Mouse (Mus musculus) kidney, postnatal 25 days (tissue): ENCODE results near the gene Tfap2b.

Experiments
- DNase-seq, 2 experiments: peaks; one replicate each; pipeline ENCODE4 v3.0.0; 2021; ENCODE audit warnings: mixed read lengths in 2 of 2

The Tfap2b gene

GRCm38 (mm10) chr1:19208641-19209358 lies at the start of gene Tfap2b:
Gene Tfap2b, plus strand, starts transcription at chr1:19208914.
- peak in 1 of 2 experiments; percentile 41 for DNase-seq

DNA sequence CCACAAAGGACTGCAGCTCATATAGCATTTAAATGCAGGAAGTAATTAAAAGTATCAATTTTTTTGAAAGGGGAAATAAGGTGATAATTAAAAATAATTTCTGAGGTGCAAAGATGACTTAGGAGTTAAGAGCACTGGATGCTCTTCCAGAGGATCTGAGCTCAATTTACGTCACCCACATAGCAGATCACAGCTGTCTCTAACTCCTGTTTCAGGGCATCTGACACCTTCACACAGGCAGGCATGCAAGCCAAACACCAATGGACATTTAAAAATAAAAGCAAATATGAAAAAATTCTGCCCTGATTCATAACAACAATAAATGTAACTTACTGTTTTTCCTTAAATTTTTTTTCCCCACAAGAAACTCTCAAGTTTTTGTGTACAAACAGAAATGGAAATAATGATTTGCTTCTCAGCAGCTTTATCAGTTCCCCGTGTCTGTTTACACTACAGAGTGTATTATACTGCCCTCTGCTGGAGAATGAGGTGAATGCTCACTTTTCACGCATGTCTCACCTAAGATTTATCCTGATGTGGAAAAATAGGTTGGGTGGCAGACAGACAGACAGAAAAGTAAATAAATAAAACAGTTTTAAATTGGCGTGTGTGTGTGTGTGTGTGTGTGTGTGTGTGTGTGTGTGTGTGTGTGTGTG lies 29.8 kb upstream of the Tfap2b start:
- DNase-seq = peak in 1 of 2 experiments; percentile 20

DNA sequence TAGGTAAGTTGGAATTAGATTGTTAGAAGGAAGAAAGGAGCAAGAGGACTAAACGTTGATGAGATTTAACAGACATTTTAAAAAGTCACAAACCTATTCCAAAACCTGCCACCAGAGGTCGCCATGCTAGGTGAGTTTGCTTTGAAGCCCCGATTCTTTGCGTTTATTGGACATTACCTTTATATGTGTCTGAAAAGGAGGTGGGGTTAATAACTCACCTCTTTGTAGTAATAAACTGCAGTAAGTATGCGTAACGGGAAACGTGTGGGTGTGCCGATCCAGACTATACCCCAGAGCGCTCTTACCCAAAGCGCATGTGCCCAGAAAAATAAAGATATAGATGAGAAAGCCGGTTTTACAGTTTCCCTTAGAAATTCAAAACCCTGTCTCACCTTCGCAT lies 3.1 kb upstream of the Tfap2b start:
- peak; percentile 46 to 74 for DNase-seq

- DNase-seq = peak in 1 of 2 experiments; percentile 49
These were observed 2.5 kb upstream of the Tfap2b start for GRCm38 (mm10) chr1:19206194-19206593.

DNA sequence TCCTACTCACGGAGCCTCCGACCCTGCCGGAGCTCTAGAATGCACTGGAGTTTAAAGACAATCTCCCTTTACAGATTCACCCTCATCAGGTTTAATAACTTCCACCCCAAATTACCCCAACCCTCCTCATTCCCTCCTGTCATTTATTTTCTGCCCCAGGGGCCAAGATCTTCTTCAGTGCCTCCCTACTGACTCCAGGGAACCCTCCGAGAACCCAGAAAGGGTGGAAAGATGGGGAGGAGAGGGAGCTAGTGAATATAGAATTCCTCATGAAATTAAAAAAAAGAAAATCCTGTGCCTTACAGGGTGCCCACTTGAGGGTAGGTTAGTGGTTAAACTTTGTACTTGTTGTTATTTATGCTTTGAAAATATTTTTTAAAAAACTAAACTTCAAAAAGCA lies 1.1 kb upstream of the Tfap2b start:
- no peak for DNase-seq

GRCm38 (mm10) chr1:19209359-19209745 lies 638 bp downstream of the Tfap2b start:
- DNase-seq = no peak

GRCm38 (mm10) chr1:19209776-19210175 lies 1.1 kb downstream of the Tfap2b start:
- peak in 1 of 2 experiments; percentile 48 for DNase-seq

GRCm38 (mm10) chr1:19210215-19211032 lies 1.7 kb downstream of the Tfap2b start:
- DNase-seq = peak in 1 of 2 experiments; percentile 37

GRCm38 (mm10) chr1:19211033-19211405 lies 2.3 kb downstream of the Tfap2b start:
- peak; percentile 71 to 84 for DNase-seq

DNA sequence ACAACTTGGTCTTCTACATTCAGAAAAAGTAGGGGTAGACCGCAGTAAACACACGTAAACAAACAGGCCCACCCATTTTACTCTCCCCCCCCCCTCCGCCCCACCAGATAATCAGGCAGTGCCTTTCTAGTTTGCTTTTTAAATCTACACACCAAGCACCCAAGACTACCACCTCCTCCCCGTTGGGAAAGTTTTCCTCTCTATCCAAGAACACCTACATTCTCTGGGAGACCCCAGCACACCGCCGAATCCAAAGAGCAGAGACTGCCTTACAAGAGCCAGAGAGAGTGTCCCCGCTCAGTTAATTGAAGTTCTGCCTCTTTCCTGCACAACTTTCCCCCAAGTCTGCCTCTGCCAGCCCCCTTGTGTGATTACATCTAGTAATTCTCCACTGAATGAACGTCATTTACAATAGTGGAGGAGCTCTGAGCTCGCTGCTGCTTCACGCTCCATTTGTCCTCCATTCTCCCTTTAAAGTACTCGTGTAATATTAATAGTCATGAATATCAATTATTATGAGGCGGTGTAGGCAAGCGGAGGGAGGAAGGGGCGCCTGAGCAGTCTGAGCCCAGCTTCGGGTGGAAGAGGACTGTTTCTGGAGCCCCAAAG lies 2.9 kb downstream of the Tfap2b start:
- DNase-seq = peak in 1 of 2 experiments; percentile 36

- no peak for DNase-seq
These were observed 4.0 kb downstream of the Tfap2b start for GRCm38 (mm10) chr1:19212691-19213090.

DNA sequence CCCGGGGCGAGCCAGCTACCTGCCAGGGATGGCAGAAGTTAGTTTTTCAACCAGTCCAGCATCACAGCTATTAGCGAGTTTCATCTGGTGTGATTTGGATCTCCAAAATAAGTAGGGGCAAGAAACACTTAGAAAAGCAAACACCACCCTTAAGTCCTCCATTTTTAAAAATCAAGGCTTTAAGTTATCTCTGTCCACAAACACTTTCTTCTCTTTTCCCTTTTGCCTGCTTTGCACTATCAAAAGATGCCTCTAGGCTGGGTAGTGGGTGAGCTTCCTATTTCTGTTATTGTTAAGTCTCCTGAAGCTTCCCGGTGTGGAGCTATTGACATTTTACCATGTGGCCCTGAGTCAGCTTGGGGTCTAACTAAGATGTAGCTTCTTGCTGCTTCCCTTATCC lies 4.5 kb downstream of the Tfap2b start:
- DNase-seq = no peak

- peak in 1 of 2 experiments; percentile 39 for DNase-seq
These were observed 5.2 kb downstream of the Tfap2b start for GRCm38 (mm10) chr1:19213851-19214395.

- no peak for DNase-seq
These were observed 8.7 kb downstream of the Tfap2b start for GRCm38 (mm10) chr1:19217391-19217790.

GRCm38 (mm10) chr1:19218221-19218620 lies 9.5 kb downstream of the Tfap2b start:
- no peak for DNase-seq

GRCm38 (mm10) chr1:19219381-19219780 lies 10.7 kb downstream of the Tfap2b start:
- no peak for DNase-seq

- no peak for DNase-seq
These were observed 11.8 kb downstream of the Tfap2b start for GRCm38 (mm10) chr1:19220564-19220963.

- no peak for DNase-seq
These were observed 12.9 kb downstream of the Tfap2b start for GRCm38 (mm10) chr1:19221601-19222000.

GRCm38 (mm10) chr1:19226699-19227098 lies 18.0 kb downstream of the Tfap2b start:
- no peak for DNase-seq

GRCm38 (mm10) chr1:19230926-19231573 lies 22.3 kb downstream of the Tfap2b start:
- DNase-seq = peak in 1 of 2 experiments; percentile 43

GRCm38 (mm10) chr1:19231574-19232080 lies 22.9 kb downstream of the Tfap2b start:
- no peak for DNase-seq

DNA sequence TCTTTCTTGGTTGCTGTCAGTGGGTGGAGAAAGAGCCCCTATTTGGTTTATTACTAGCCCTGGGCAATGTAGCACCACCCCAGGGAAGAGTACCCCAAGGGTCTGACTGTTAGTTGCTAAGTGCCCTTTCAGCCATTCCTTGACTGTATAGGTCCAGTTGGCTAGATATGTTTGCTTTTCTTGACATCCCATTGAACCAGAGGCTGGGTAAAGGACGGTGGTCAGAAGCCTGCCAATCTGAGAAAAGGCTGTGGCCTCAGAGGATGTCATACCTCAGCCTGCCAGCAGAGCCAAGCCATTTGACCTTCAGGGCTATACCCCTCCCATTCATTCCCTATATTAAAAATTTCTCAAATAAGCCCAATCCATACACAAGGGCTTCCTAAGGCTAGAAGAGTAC lies 24.0 kb downstream of the Tfap2b start:
- no peak for DNase-seq
